Mouse (Mus musculus) ES-Bruce4 (cell line): Measurements from ENCODE around the gene Ets2.

ENCODE experiments used
- CTCF ChIP-seq: IDR thresholded peaks from one replicate; pipeline ENCODE4 v1.8.1; 2011; ENCODE audit warnings: low read depth, low read length
- EP300 ChIP-seq: IDR thresholded peaks from 2 replicates; pipeline ENCODE4 v1.6.1; 2011; ENCODE audit warnings: low read depth, low read length; ENCODE audit not compliant: insufficient read depth
- POLR2A ChIP-seq: IDR thresholded peaks from one replicate; pipeline ENCODE4 v1.8.1; 2011; ENCODE audit warnings: low read length; ENCODE audit not compliant: insufficient read depth

GRCm38 (mm10) chr16:95718119-95718518 is 16.2 kb downstream of the Ets2 start:
- no peak for TF ChIP-seq POLR2A
- no peak for TF ChIP-seq EP300
- no peak for TF ChIP-seq CTCF
